Mouse (Mus musculus) cerebellum, adult 2 months (tissue): Measurements from ENCODE around the gene Camk1g.

Experiments used
- CTCF ChIP-seq: fragments of 200-500 bp; IDR thresholded peaks from 2 replicates; pipeline ENCODE4 v1.5.1; 2011; ENCODE audit warnings: low read depth, mild to moderate bottlenecking, control low read depth, low read length, moderate library complexity, borderline replicate concordance; ENCODE audit not compliant: insufficient read depth
- POLR2A ChIP-seq: fragments of 200-500 bp; IDR thresholded peaks from 2 replicates; pipeline ENCODE4 v1.6.1; 2011; ENCODE audit warnings: low read length, control low read depth, borderline replicate concordance; ENCODE audit not compliant: insufficient read depth

DNA sequence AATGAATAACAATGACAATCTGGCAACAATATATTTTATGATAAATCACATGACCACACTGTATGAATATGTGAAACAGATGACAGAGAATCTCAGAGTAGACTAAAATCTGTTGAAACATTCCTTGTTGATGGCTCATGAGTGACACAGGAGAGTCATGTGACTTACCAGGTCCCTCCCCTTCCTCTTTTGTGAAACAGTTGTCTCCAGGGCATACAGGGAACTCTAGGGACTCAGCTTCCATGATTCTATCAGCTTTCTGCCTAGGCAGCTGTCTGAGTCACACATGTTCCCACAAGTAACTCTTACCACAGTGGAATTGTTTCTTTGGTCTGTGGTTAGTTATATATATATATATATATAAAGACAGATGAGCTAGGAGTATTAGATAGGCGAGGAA lies 30.2 kb upstream of the Camk1g start:
- TF ChIP-seq POLR2A (no peak), CTCF (no peak)
